In the genomic region with DNA sequence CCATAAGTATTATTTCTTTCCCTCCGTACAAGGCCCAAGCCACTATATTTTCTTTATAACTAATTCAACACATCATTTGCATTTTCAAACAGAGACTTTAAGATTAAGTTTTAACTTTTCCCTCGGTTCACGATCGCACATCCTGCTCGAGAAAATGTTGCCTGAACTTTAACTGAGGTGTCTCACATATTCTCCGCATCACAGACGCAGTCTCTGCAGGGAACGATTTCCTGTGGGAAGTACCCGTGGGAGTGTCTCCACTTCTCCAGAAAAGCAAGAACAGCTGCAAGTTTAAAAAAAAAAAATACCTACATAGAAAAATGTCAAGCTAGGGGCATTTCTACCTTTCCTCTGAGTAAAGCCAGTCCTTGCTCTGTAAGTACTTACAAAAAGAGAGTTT, we compare ENCODE assay signal across 32 mouse cellular contexts.
DNase-seq lines count a peak whose midpoint lies in the region; ATAC-seq and TF ChIP-seq lines count a peak whose summit lies in the region.
"Had no signal": no experiment of that assay in that cellular context is flagged by ENCODE, and none has a peak within 500 bp of the region (broad histone marks: within the 10 kb centered on the region; RNA-seq: fewer than 3 reads in every experiment).

No protein-coding gene starts in this region.

- H3K9ac ChIP-seq in embryonic facial prominence, embryonic 14.5 days (ENCODE audit: low read depth, low read length) = no peak overlapping the region
- no peak overlapping the region for H3K9ac ChIP-seq in kidney, postnatal 0 days (ENCODE audit: low read depth, low read length)
- no peak overlapping the region for H3K9ac ChIP-seq in limb, embryonic 13.5 days
- H3K9ac ChIP-seq: embryonic facial prominence, embryonic 12.5 days; forebrain, embryonic 12.5 days; forebrain, embryonic 15.5 days; heart, embryonic 13.5 days; hindbrain, embryonic 14.5 days had no signal

- ATAC-seq in embryonic facial prominence, embryonic 14.5 days (ENCODE audit: low read depth) = no peak
- ATAC-seq in kidney, postnatal 0 days (replicated peaks; ENCODE audit: low FRiP score, low read depth) = no peak
- ATAC-seq in limb, embryonic 13.5 days (ENCODE audit: low FRiP score, low read depth) = no peak; the same call in 1 of the 2 replicates
- ATAC-seq: forebrain, embryonic 15.5 days; hindbrain, postnatal 0 days; inflammation-experienced regulatory T-cells, adult 6 months; Patski had no signal

- H3K36me3 ChIP-seq in embryonic facial prominence, embryonic 14.5 days (ENCODE audit: control insufficient read depth, insufficient read depth, low read length) = no peaks in the 10 kb centered on the region
- H3K36me3 ChIP-seq in embryonic facial prominence, embryonic 10.5 days (replicated peaks) = no peaks in the 10 kb centered on the region
- no peaks in the 10 kb centered on the region for H3K36me3 ChIP-seq in kidney, postnatal 0 days (ENCODE audit: insufficient read depth, low read length)
- no peaks in the 10 kb centered on the region for H3K36me3 ChIP-seq in limb, embryonic 13.5 days
- H3K36me3 ChIP-seq in limb, embryonic 10.5 days = no peaks in the 10 kb centered on the region
- H3K36me3 ChIP-seq: embryonic facial prominence, embryonic 12.5 days; forebrain, embryonic 12.5 days; forebrain, embryonic 15.5 days; G1E; heart, embryonic 10.5 days; heart, embryonic 13.5 days had no signal

- H3K27me3 ChIP-seq in embryonic facial prominence, embryonic 14.5 days (replicated peaks; ENCODE audit: control insufficient read depth, insufficient read depth, low read length) = no peaks in the 10 kb centered on the region
- no peaks in the 10 kb centered on the region for H3K27me3 ChIP-seq in embryonic facial prominence, embryonic 10.5 days (replicated peaks; ENCODE audit: low read depth, poor library complexity, severe bottlenecking)
- H3K27me3 ChIP-seq in kidney, postnatal 0 days (ENCODE audit: insufficient read depth, low read length) = no peaks in the 10 kb centered on the region
- H3K27me3 ChIP-seq in limb, embryonic 13.5 days = no peaks in the 10 kb centered on the region
- no peaks in the 10 kb centered on the region for H3K27me3 ChIP-seq in limb, embryonic 10.5 days (ENCODE audit: low read depth, poor library complexity, severe bottlenecking)
- H3K27me3 ChIP-seq: CH12.LX; embryonic facial prominence, embryonic 12.5 days; forebrain, embryonic 12.5 days; forebrain, embryonic 15.5 days; heart, embryonic 13.5 days had no signal

- H3K4me3 ChIP-seq in embryonic facial prominence, embryonic 14.5 days (ENCODE audit: low read depth, low read length) = no peak overlapping the region
- no peak overlapping the region for H3K4me3 ChIP-seq in embryonic facial prominence, embryonic 10.5 days
- no peak overlapping the region for H3K4me3 ChIP-seq in kidney, postnatal 0 days (replicated peaks; ENCODE audit: low read depth, low read length)
- no peak overlapping the region for H3K4me3 ChIP-seq in limb, embryonic 13.5 days
- H3K4me3 ChIP-seq in limb, embryonic 10.5 days = no peak overlapping the region
- H3K4me3 ChIP-seq: embryonic facial prominence, embryonic 12.5 days; erythroblast, embryonic 14.5 days; forebrain, embryonic 12.5 days; forebrain, embryonic 15.5 days; heart, adult 2 months; heart, embryonic 10.5 days; heart, embryonic 13.5 days had no signal

- no peak overlapping the region for H3K27ac ChIP-seq in embryonic facial prominence, embryonic 14.5 days (replicated peaks; ENCODE audit: low read depth, low read length)
- no peak overlapping the region for H3K27ac ChIP-seq in embryonic facial prominence, embryonic 10.5 days (replicated peaks)
- H3K27ac ChIP-seq in kidney, postnatal 0 days = no peak overlapping the region
- H3K27ac ChIP-seq in limb, embryonic 13.5 days = no peak overlapping the region
- H3K27ac ChIP-seq in limb, embryonic 10.5 days = no peak overlapping the region
- H3K27ac ChIP-seq: embryonic facial prominence, embryonic 12.5 days; forebrain, embryonic 12.5 days; forebrain, embryonic 15.5 days; heart, adult 2 months; heart, embryonic 10.5 days; heart, embryonic 13.5 days; hindbrain, embryonic 14.5 days; hindbrain, postnatal 0 days had no signal

- WGBS in embryonic facial prominence, embryonic 14.5 days = 33% methylated on average over 9 of the region's 9 CpGs
- WGBS in embryonic facial prominence, embryonic 10.5 days = 71% methylated on average over 9 of the region's 9 CpGs
- WGBS in kidney, postnatal 0 days = 21% methylated on average over 9 of the region's 9 CpGs
- WGBS in limb, embryonic 13.5 days = 23% methylated on average over 9 of the region's 9 CpGs
- WGBS in limb, embryonic 10.5 days = 75% methylated on average over 9 of the region's 9 CpGs

- no peak for DNase-seq in embryonic facial prominence, embryonic 14.5 days (ENCODE audit: low spot score)
- DNase-seq in embryonic facial prominence, embryonic 10.5 days (ENCODE audit: low spot score) = no peak
- peak; percentile 16 for DNase-seq in kidney, postnatal 0 days (ENCODE audit: low spot score)
- no peak for DNase-seq in kidney, postnatal 36 days
- no peak for DNase-seq in limb, embryonic 10.5 days (ENCODE audit: low spot score)
- DNase-seq in brain, adult 2 months (ENCODE audit: low read depth, low spot score) = peak; percentile 58
- DNase-seq in lung, postnatal 14 days = no peak
- DNase-seq: adrenal gland, postnatal 10 days; adrenal gland, postnatal 36 days; B cell, adult 2 months; cerebellum, adult 11 months; cerebellum, adult 2 months; cerebellum, adult 9-11 months; cerebellum, postnatal 25 days; gastrocnemius, postnatal 10 days; gastrocnemius, postnatal 36 days; heart, adult 2 months; heart, postnatal 14 days; heart, postnatal 4 days had no signal

- 0 out of 2 replicates have a peak, but pooled peaks cover 3% of the 10 kb centered on the region for H3K4me1 ChIP-seq in embryonic facial prominence, embryonic 14.5 days (ENCODE audit: control insufficient read depth, insufficient read depth, low read length)
- no peaks in the 10 kb centered on the region for H3K4me1 ChIP-seq in embryonic facial prominence, embryonic 10.5 days
- no peaks in the 10 kb centered on the region for H3K4me1 ChIP-seq in kidney, postnatal 0 days (replicated peaks; ENCODE audit: insufficient read depth, low read length)
- peaks cover 10% of the 10 kb centered on the region; the same call in 1 of the 2 replicates for H3K4me1 ChIP-seq in limb, embryonic 13.5 days
- H3K4me1 ChIP-seq in limb, embryonic 10.5 days = peaks cover 5% of the 10 kb centered on the region; the same call in 1 of the 2 replicates
- H3K4me1 ChIP-seq: embryonic facial prominence, embryonic 12.5 days; forebrain, embryonic 12.5 days; heart, embryonic 10.5 days had no signal

- H3K4me2 ChIP-seq in embryonic facial prominence, embryonic 14.5 days (ENCODE audit: low read depth, low read length) = peak overlapping the region; percentile 8; the same call in 1 of the 2 replicates
- peak overlapping the region; percentile 10; the same call in 1 of the 2 replicates for H3K4me2 ChIP-seq in kidney, postnatal 0 days (ENCODE audit: low read length)
- peak overlapping the region; percentile 41; the same call in 1 of the 2 replicates for H3K4me2 ChIP-seq in limb, embryonic 13.5 days (replicated peaks)
- H3K4me2 ChIP-seq: embryonic facial prominence, embryonic 12.5 days; forebrain, embryonic 12.5 days; forebrain, embryonic 15.5 days; heart, embryonic 13.5 days; hindbrain, embryonic 14.5 days had no signal

- no peak for TF ChIP-seq CTCF in kidney, postnatal 0 days (IDR thresholded peaks at IDR 0.05; ENCODE audit: low read depth)

- H3K9me3 ChIP-seq in embryonic facial prominence, embryonic 14.5 days (ENCODE audit: control insufficient read depth, low read length) = no peaks in the 10 kb centered on the region
- H3K9me3 ChIP-seq in embryonic facial prominence, embryonic 10.5 days = no peaks in the 10 kb centered on the region
- H3K9me3 ChIP-seq in kidney, postnatal 0 days (replicated peaks; ENCODE audit: low read length) = no peaks in the 10 kb centered on the region
- no peaks in the 10 kb centered on the region for H3K9me3 ChIP-seq in limb, embryonic 13.5 days
- no peaks in the 10 kb centered on the region for H3K9me3 ChIP-seq in limb, embryonic 10.5 days (replicated peaks)
- H3K9me3 ChIP-seq: embryonic facial prominence, embryonic 12.5 days; forebrain, embryonic 12.5 days; forebrain, embryonic 15.5 days; heart, embryonic 10.5 days; heart, embryonic 13.5 days had no signal

Comparison
In these comparisons a context has a peak if more than half of its experiments do, and no peak if none do; other contexts are left out.
1. DNase-seq: peak in kidney, postnatal 0 days (single experiment) and brain, adult 2 months (single experiment); none in embryonic facial prominence, embryonic 14.5 days (single experiment), embryonic facial prominence, embryonic 10.5 days (single experiment), kidney, postnatal 36 days (0 of 2), limb, embryonic 10.5 days (single experiment) and lung, postnatal 14 days (single experiment).
2. Peak in every context shown above with its lines, with median percentiles within 50 percentile points of each other: H3K4me2 ChIP-seq.